Mouse (Mus musculus): Measurements from ENCODE around the gene Dmap1.

The Dmap1 gene

GRCm38 (mm10) chr4:117681931-117682461 is at the start of gene Dmap1:
Dmap1 (minus strand) TSS chr4:117682273.
- DNase-seq (ENCODE audit: low read depth in 1 of 2, low spot score in 2 of 2) = peak; percentile 23 to 58

- no peak for DNase-seq (ENCODE audit: low read depth in 1 of 2, low spot score in 2 of 2)
Measured at GRCm38 (mm10) chr4:117724112-117724511, 42.0 kb upstream of the Dmap1 start, which contains the start of gene Gm12845. Gm12845 (plus strand) TSS chr4:117724412.

GRCm38 (mm10) chr4:117713303-117714098 is 31.4 kb upstream of the Dmap1 start:
- DNase-seq (ENCODE audit: low read depth in 1 of 2, low spot score in 2 of 2) = no peak

GRCm38 (mm10) chr4:117712314-117712713 is 30.2 kb upstream of the Dmap1 start:
- no peak for DNase-seq (ENCODE audit: low read depth in 1 of 2, low spot score in 2 of 2)

- no peak for DNase-seq (ENCODE audit: low read depth in 1 of 2, low spot score in 2 of 2)
Measured at GRCm38 (mm10) chr4:117708780-117709550, 26.9 kb upstream of the Dmap1 start.

GRCm38 (mm10) chr4:117705361-117705760 is 23.3 kb upstream of the Dmap1 start:
- no peak for DNase-seq (ENCODE audit: low read depth in 1 of 2, low spot score in 2 of 2)

- DNase-seq (ENCODE audit: low read depth in 1 of 2, low spot score in 2 of 2) = no peak
Measured at GRCm38 (mm10) chr4:117686354-117686753, 4.3 kb upstream of the Dmap1 start.

- DNase-seq (ENCODE audit: low read depth in 1 of 2, low spot score in 2 of 2) = no peak
Measured at GRCm38 (mm10) chr4:117683048-117683768, 1.1 kb upstream of the Dmap1 start.

- no peak for DNase-seq (ENCODE audit: low read depth in 1 of 2, low spot score in 2 of 2)
Measured at GRCm38 (mm10) chr4:117682463-117682862, 390 bp upstream of the Dmap1 start.

GRCm38 (mm10) chr4:117680963-117681362 is 1.1 kb downstream of the Dmap1 start:
- DNase-seq (ENCODE audit: low read depth in 1 of 2, low spot score in 2 of 2) = no peak

- DNase-seq (ENCODE audit: low read depth in 1 of 2, low spot score in 2 of 2) = peak in 1 of 2 experiments; percentile 44
Measured at GRCm38 (mm10) chr4:117676903-117677302, 5.2 kb downstream of the Dmap1 start.

- no peak for DNase-seq (ENCODE audit: low read depth in 1 of 2, low spot score in 2 of 2)
Measured at GRCm38 (mm10) chr4:117673901-117674300, 8.2 kb downstream of the Dmap1 start.

- no peak for DNase-seq (ENCODE audit: low read depth in 1 of 2, low spot score in 2 of 2)
Measured at GRCm38 (mm10) chr4:117672042-117672441, 10.0 kb downstream of the Dmap1 start.

GRCm38 (mm10) chr4:117669874-117670273 is 12.2 kb downstream of the Dmap1 start:
- no peak for DNase-seq (ENCODE audit: low read depth in 1 of 2, low spot score in 2 of 2)

GRCm38 (mm10) chr4:117666054-117666453 is 16.0 kb downstream of the Dmap1 start:
- DNase-seq (ENCODE audit: low read depth in 1 of 2, low spot score in 2 of 2) = no peak

GRCm38 (mm10) chr4:117665531-117665930 is 16.5 kb downstream of the Dmap1 start:
- no peak for DNase-seq (ENCODE audit: low read depth in 1 of 2, low spot score in 2 of 2)

GRCm38 (mm10) chr4:117664411-117665137 is 17.5 kb downstream of the Dmap1 start:
- DNase-seq (ENCODE audit: low read depth in 1 of 2, low spot score in 2 of 2) = no peak

GRCm38 (mm10) chr4:117660001-117660400 is 22.1 kb downstream of the Dmap1 start:
- no peak for DNase-seq (ENCODE audit: low read depth in 1 of 2, low spot score in 2 of 2)

GRCm38 (mm10) chr4:117658582-117659444 is 23.3 kb downstream of the Dmap1 start:
- no peak for DNase-seq (ENCODE audit: low read depth in 1 of 2, low spot score in 2 of 2)

GRCm38 (mm10) chr4:117657646-117658045 is 24.4 kb downstream of the Dmap1 start:
- no peak for DNase-seq (ENCODE audit: low read depth in 1 of 2, low spot score in 2 of 2)
